Mouse (Mus musculus): ENCODE measurements at regions not wholly inside any gene's neighbourhood (a gene's known extent, or its start where the extent isn't known, plus 50 kb on each side); places are given as distances from the start of the nearest gene placed in this dataset.

DNA sequence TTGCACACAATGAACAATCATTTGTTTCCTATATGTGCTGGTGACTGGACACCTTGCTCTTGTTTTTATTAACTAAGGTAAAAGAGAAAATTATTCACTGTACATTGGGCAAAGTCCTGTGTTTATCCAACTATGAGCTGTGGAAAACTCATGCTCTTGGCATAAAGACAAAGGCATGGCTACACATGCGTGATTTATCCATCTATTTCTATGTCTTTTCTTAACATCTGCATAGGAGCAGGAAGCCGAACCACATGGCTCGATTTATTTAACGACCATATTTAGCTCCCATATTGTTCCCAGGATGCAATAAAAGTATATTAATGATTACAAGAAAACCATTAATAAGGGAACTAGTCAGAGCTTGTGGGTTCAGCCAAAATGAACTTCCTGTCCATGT, 528.1 kb downstream of the Cntn6 start:
- TF ChIP-seq EP300 (IDR thresholded peaks at IDR 0.05; ENCODE audit: low read depth) (no peak), CTCF (IDR thresholded peaks at IDR 0.05; ENCODE audit: low read depth) (no peak)

Data from liver, embryonic 14.5 days (tissue).